Mouse (Mus musculus) thymus, postnatal 25 days (tissue): Measurements from ENCODE around the gene Pyy.

Experiments
- DNase-seq: peaks from one replicate; pipeline ENCODE4 v3.0.0; 2022

The Pyy gene

DNA sequence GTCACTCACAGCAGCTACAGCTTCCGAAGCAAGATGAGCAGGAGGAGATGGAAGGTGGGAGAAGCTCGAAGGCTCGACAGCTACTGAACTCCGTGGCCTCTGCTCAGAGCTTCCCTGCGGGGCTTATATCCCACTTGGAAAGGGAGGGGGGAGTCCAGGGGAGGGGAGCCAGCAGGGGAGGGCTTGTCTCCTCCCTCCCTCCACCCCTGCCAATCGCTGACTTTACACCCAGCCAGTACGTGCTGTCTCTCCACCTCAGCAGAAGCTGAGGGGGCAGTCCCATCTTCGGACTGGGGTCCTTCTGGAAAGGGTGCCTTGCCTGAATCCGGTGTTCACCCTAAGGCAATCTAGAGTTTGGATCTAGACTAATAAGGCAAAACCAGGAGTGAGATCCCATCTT lies at the start of gene Pyy:
TSS of gene Pyy (minus strand) at position 101 of the 400 bp plus-strand sequence.
- DNase-seq: no peak

DNA sequence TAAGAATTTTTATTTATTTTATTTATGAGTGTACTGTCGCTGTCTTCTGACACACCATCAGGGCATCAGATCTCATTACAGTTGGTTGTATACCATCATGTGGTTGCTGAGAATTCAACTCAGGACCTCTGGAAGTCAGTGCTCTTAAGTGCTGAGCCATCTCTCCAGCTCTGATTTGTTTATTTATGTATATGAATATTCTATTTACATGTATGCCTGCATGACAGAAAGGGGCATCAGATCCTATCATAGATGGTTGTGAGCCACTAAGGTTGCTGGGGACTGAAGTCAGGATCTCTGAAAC lies 49.1 kb upstream of the Pyy start:
- DNase-seq: no peak

DNA sequence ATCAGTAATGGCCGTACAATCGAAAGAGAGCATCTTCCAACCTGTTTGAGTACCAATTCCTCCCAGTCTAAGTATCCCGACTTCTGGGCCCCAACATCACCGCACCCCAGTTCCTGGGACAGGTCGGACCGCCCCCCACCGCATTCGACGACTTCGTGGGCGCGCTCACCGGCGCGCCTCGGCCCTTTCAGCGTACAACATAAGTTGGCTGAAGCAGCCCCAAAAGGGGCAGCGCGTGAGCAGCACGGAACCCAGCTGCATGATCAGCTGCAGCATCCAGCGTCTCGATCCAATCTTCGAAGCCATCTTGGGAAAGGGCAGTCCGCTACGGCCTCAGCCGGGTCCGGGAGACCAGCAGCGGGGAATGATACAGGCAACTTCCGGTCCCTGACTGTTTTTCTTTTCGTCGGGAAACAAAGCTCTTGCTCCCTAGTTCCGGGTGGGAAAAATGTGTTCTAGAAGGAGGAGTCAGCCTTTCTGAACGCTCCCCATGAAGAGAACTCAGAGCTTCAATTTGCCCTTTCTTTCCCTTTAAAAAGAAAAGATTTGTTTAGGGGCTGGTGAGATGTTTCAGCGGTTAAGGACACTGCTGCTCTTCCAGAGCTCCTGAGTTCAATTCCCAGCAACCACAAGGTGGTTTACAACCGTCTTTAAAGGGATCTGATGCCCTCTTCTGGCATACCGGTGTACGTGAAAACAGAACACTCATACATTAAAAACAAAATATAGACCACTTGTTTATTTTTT lies 48.6 kb upstream of the Pyy start, which contains the start of gene Tmem101:
TSS of gene Tmem101 (minus strand) at position 366 of the 747 bp plus-strand sequence.
- peak; percentile 81 for DNase-seq

DNA sequence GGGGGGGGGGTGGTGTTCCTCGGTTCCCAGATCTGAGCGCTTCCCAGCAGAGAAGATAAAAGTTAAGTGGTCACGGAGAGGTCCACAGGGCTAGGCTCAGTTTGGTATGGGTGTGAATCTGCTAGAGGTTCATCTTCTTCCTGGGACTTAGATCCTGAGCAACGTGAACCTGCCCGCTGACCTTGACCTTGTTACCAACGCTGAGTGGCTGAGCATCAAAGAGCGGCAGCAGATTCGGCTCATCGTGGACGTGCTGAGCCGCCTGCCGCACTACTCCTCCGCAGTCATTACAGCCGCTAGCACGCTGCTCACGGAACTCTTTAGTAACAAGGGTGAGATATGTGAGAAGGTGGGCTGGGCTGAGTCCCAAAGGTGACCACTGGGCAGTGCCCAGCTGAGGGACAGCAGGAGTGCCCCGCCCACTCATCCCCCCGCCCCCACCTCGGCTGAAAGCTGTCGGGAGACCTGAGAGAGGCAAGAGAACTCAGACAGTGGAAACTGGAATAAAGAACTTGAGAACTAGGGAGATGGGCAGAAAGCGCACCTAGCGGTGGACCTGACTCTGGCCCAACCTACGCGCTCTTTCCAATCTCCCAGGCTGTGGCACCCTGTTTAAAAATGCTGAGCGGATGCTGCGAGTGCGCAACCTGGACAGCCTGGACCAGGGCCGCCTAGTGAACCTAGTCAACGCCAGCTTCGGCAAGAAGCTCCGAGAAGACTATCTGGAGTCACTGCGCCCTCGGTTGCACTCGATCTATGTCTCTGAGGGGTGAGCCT lies 39.8 kb upstream of the Pyy start:
- DNase-seq: no peak

DNA sequence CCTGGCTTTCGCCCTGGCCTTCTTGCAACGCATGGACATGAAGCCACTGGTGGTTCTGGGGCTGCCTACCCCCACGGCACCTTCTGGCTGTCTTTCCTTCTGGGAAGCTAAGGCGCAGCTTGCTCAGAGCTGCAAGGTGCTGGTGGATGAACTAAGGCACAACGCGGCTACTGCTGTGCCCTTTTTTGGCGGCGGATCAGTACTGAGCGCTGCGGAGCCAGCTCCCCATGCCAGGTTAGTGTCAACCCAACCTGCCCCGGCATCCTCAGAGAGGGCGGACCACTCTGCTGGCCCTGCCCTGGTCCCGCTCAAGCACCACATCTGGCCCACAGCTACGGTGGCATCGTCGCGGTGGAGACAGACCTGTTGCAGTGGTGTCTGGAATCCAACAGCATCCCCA lies 38.9 kb upstream of the Pyy start:
- no peak for DNase-seq

DNA sequence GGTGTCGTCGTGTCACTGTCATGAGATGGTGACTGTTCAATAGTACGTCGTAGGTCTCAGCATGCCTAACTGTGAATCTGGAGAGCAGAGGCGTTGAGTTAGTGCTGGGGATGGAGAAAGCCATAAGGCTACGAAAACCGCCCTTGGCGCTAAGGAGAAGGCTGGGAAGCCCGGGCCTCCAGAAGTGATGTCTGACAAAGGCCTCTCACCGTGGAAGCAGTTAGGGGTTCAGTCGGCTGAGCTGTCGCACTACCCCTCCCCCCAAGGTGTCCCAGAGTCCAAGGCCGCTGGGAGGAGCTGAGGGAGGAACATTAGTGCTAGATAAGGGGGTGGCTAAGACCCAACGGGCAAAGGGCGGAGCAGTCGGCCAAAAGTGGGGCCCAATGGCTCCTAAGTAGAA lies 38.4 kb upstream of the Pyy start:
- no peak for DNase-seq

DNA sequence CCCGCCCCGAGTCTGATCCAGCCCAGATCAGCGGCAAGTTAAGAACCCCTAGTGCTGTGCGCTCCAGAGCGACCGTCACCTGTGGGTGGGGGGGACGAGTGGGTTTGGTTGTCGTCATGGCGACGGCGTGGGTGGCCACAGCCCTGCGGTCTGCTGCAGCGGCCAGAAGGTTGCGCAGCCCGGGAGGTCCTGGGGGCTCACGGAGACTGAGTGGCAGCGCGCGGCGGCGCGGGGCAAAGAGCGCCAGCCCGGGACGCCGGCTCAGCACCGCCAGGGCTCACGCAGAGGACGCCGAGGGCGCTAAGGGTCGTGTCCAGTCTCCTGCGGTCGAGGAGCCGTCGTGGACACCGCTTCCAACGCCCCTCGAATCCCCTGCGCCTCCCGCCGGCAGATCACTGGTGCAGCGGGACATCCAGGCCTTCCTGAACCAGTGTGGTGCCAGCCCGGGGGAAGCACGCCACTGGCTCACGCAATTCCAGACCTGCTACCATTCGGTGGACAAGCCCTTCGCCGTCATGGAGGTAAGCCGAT lies 37.9 kb upstream of the Pyy start, which contains the start of gene Nags:
TSS of gene Nags (plus strand) at position 43 of the 531 bp plus-strand sequence.
- no peak for DNase-seq

DNA sequence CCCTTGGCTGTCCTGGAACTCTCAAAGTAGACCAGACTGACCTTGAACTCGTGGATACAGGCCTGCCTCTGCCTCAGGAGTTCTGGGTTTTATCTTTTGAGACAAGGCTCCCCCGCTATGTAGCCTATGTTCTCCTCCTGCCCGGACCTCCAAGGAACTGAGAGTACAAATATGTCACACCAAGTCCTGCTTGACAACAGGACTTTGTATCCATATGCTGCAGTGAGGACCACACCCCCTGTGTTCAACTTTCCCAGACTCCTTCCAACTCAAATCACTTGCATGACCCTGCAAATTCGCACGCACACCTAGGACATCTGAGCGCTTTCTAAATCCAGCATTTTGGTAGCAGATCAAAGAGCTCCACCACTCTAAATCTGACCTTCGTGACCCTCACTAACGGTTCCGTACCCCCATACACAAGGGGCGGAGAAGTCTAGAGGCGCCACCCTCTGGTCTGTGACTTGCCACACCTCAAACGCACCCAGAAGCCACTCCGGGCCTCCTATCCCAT lies 37.4 kb upstream of the Pyy start:
- no peak for DNase-seq

DNA sequence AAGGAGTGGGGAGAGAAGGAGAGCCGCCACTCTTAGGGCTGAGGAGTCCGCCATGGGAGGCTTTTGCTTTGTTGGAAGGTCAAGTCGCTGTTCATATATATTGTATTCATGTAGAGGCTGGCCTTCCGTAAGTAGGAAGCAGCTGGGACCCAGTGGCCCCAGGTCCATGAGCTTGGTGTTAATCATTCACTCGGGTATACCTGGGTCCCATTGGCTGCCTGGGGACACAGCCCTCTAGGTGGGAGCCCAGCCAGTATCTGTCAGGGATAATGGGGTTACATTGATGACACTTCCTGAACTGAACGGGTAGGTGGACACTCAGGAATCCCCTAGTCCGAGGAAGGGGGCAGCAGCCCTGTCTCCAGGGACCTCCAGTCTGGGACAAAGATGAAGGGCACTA lies 34.7 kb upstream of the Pyy start:
- DNase-seq: no peak

DNA sequence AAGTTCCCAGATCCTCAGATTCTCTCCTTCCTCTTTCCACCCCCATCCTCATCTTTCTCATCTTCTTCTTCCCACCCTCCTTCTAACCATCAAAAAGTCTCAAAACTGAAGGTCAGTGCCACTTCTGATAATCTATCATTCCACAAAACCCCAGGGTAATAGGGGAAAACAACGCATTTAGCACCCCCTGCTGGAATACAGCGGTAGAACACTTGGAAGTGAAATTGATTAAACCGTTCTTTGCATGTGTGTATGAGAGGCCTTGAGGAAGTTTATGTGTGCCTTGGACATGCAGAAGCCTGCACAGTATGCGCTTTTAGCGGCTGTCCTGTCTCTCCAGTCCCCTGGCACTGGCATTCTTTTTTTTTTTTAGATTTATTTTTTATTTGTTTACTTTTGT lies 32.9 kb upstream of the Pyy start:
- DNase-seq: peak; percentile 57

DNA sequence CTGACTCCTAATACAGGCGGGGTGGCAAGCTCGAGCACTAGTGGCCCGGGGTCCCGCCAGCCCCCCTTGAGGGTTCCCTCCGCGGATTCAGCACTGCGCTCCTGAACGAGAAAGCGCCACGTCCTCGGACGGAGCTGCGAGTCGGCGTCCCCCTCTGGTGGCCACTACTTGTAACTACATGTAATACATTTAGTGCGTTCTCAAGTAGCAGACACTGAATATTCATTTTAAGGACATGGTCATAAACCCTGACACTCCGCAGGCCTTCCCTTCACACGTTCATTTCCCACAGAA lies 30.8 kb upstream of the Pyy start:
- DNase-seq: peak; percentile 50

DNA sequence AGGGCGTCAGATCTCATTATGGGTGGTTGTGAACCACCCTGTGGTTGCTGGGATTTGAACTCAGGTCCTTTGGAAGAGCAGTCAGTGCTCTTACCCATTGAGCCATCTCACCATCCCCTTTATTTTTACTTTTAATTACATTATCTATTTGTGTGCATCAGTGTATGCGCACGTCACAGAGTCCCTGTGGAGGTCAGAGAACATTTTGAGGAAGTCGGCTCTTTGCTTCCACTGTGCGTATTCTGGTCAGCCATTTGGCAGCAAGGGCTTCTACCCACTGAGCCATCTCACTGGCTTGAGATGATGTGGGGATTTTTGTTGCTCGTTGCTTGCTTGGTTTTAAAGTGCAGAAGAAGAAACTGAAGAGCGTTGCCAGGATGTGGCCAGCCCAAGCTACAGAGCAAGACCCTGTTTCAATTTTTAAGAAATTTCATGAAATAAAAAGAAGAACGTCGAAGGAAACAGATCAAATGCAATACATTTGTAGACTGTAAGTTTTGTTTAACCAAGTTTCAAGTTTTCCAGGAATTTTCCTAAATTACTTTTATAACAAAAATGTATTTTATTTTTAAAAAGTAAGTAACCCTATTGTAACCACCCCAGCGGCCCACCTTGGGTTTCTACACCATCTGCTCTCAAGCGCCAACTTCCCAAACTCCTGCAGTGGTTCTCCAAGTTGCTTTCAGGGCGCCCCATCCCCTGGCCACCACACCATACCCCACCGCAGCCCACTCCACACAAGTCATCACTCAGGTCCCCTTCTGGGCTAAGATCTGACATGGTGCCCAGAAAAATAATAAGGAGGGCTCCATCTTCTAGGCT lies 30.2 kb upstream of the Pyy start:
- DNase-seq: no peak

DNA sequence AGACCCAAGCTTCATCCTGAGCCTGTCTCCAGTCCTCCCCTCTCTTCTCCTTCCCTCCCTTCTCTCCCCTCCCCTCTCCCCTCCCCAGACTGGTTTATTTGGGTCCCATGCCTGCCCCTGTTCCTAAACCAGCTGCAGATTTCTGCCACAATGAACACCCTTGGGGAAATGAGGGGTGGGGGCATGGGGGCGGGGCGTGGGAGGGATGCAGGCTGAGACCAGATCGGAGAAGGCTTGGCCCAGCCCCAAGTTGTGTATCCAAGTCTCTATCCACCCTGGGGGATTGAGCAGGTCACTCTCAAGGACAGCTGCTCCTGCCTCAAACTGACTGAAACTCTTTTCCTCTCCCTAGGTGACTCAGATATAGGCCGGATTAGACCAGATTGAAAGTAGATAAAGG lies 26.9 kb upstream of the Pyy start:
- no peak for DNase-seq

DNA sequence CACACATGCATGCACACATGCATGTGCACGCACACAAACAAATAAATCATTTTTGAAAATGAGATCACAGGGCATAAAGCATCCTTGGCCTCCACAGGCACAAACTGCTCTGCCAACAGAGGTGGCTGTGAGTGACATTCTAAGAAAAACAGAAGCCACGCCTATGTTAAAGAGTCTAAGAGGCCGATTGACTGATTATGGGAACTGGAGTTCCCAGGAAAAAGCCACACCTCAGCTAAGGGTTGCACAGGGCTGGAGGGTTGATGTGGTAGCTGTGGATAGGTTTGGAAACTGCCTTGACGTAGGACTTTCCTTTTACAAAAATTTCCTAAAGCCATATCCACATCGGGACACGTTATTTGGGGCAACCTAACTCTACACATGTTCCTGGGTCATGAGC lies 9.8 kb upstream of the Pyy start:
- no peak for DNase-seq

DNA sequence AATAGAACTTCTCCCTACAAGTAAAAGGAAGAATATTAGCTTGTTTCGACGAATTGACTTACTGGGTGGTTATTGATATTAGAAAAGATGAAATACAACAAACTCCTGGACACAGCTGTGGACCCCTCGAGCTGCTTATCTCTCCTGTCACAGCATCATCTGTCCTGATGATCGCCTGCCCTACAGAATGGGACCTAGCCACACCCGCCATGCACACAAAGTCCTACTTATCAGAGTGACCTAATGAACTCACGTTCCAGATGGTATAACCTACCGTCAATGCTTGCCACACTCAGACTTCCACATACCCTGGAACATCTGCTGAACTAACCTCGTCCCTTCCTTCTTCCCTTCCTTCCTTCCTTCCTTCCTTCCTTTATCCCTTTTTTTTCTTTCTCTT lies 8.6 kb upstream of the Pyy start:
- no peak for DNase-seq

DNA sequence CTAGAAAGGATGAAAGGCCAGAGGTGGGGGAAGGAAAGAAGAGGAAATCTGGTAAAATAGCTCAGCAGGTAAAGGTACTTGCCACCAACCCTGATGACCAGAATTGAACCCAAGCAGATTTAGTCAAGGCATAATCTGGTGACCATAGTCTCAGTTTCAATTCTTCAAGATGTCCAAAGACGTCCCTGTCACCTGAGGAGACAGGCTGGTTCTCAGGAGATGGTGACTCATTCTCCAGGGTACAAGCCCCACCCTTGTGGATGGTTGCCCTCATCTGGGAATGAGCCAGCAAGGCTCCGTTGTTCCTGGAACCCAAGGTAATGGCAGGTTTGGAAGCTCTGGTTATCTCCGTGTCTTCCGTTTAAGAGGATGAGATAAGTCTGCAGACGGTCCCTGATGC lies 3.9 kb upstream of the Pyy start:
- no peak for DNase-seq

DNA sequence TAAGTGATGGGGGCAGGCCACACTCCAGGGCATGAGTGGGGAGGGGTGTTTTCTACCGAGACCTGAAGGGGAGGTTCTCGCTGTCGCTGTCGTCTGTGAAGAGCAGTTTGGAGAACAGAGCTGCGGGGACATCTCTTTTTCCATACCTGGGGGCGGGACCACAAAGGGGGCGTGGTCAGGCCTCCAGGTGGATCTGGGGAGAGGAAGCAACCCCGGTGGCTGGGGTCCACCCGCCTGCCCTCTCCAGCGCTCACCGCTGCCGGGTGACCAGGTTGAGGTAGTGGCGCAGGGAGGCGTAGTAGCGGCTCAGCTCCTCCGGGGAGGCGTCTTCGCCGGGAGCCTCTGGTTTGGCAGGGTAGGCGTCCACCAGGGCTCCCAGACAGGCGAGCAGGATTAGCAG lies 721 bp downstream of the Pyy start:
- no peak for DNase-seq

DNA sequence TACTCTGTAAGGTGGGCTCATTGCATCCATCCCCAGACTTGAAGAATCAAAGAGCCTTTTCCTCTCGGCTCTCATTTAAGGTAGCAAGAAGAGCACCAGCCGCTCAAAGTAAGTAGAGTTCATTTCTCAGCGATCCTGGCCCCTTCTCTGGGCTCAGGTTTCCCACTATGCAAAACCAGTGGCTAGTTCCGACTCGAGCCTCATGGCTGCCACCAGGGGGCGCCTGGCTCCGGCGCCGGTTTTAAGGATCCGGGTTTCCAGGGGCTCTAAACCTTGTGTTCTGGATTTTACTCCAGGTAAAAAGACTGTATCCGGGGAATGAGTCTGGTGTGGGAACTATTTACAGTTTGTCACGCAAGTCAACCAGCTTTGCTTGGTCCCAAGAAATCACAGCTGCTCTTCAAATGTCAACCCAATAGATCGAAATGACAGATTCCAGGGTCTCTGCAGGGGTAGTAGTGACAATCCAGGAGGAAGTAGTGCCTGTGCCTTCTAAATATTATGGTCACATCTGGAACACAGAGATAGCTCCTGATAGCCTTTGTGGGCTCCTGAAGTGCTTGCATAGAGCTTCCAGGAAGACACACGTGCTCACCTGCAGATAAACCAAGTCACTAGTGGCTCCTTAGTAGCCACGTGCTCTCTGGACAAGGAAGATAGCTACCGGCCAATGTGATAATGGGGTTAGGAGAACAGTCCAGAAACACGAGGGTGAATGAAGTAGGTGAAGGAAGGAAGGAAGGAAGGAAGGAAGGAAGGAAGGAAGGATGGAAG lies 5.0 kb downstream of the Pyy start:
- peak; percentile 50 for DNase-seq

DNA sequence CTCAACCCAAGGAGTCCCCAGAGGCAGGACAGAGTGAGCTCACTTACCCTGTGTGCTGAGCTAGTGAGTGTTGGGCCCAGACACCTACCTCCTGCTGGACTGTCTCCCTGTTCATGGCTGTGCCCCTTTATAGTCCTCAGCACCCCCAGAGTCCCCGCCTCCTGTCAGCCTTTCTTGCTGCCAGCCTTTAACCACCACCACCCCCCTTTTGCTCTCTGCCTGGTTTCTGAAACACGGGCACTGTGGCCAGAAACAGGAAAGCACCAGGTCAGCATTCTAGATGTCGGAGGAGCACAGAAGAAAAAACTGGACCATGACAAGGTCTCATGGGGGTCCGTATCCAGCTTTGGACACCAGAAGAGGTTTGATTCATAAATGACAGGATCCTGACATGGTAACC lies 6.4 kb downstream of the Pyy start, which contains the start of gene Ppy:
TSS of gene Ppy (minus strand) at position 101 of the 400 bp plus-strand sequence.
- DNase-seq: no peak

DNA sequence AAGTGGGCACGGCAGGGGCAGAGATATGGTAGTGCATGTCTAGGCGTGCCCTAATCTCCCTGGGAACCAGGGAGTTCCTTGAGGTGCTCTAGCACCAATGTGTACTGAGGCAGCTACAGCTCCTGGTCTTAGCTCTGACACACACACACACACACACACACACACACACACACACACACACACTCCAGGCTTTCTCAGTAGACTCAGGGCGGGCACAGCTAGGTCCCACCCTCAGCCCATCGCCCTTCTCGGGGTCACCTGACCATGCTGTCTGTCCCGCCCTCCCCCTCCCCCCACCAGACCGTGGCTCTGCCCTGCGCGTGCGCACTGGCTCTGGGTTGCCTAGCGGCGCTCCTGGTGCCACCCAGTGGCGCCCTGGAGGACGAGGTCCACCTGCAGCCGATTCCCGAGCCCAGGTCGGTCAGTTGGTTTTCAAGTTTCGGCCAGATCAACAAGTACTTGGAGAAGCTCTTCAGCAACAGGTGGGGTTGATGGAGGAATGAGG lies 10.7 kb downstream of the Pyy start:
- DNase-seq: peak; percentile 38

DNA sequence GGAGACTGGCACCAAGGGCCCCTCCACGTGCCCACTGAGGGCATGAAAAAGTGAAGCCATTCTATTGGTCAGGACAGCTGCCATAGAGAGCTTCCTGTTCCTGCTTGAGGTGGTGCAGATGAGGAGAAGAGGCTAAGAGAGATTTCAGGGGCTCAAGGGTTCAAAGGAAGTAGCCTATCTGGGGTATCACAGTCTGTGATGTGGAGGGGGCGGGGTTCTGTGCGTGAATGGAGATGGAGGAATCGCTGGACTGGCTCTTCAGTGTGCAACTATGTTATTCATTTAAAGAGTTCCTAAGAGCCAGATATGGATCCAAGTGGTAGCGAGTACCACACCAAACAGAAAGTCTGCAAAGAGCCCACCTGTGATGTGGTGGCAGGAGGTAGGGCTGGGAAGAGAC lies 11.2 kb downstream of the Pyy start:
- no peak for DNase-seq

DNA sequence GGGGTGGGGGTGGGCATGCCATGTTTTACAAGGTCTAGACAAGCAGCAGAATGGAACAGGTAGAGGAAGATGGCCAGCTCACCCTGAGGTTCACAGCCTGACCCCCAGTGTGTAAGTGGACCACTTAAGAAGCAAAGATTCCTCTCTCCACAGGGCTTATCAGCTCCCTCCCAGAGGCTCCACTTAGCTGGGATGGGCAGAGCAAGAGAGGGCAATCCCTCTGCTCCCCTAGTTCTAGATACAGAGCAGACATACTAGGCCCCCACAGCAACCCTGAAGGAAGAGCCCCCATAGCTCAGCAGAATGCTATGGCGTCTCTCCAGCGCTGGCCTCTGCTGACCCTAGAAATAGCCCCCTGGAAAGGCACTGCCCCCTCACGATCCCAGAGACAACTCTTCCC lies 12.0 kb downstream of the Pyy start:
- DNase-seq: no peak
